8 mouse cellular contexts compared by ENCODE assay signal in genomic region chr7:98836646-98837045, GRCm38 (mm10). TPM values are rescaled to one million over a fixed set of nuclear protein-coding genes. Genes with fewer than 3 reads are reported as not detected.
DNase-seq lines count a peak whose midpoint lies in the region; ATAC-seq lines count a peak whose summit lies in the region.

No protein-coding gene starts in this region.

- H3K27me3 ChIP-seq in liver, embryonic 15.5 days = peaks cover 99% of the 10 kb centered on the region

- H3K4me3 ChIP-seq in liver, embryonic 15.5 days (replicated peaks) = no peak overlapping the region

- no peaks in the 10 kb centered on the region for H3K9me3 ChIP-seq in liver, embryonic 15.5 days (replicated peaks)

- peak overlapping the region; percentile 61 for H3K4me2 ChIP-seq in liver, embryonic 15.5 days

- intact Hi-C loops in gastrocnemius, postnatal 36 days (cut with DNase I) = loop anchor here (2.0 to 5.0 kb wide), 2 partner anchors 58 to 94 kb away; no protein-coding TSS in a partner anchor

- no peak overlapping the region for H3K27ac ChIP-seq in liver, embryonic 15.5 days (replicated peaks)

- H3K4me1 ChIP-seq in liver, embryonic 15.5 days (replicated peaks) = peaks cover 38% of the 10 kb centered on the region

- DNase-seq in ovary, postnatal 14 days (ENCODE audit: low spot score) = peak; percentile 67
- DNase-seq in ovary, postnatal 10 days (ENCODE audit: low spot score) = no peak
- peak; percentile 73 to 86 for DNase-seq in cerebellum, postnatal 14 days
- peak; percentile 78 to 84 for DNase-seq in gastrocnemius, postnatal 36 days
- peak; percentile 82 for DNase-seq in induced T-regulatory cell, adult 2 months (ENCODE audit: low read depth)
- DNase-seq in naive thymus-derived CD4-positive, alpha-beta T cell, adult 2 months (ENCODE audit: low read depth) = peak; percentile 76
- DNase-seq in thymus, postnatal 0 days (ENCODE audit: low spot score) = peak; percentile 64

- no peak overlapping the region for H3K9ac ChIP-seq in liver, embryonic 15.5 days

- ATAC-seq in liver, embryonic 15.5 days (ENCODE audit: insufficient read depth) = no peak

- no peaks in the 10 kb centered on the region for H3K36me3 ChIP-seq in liver, embryonic 15.5 days (replicated peaks)

- WGBS in liver, embryonic 15.5 days (ENCODE audit: insufficient replicate concordance) = under 1% methylated on average over 23 of the region's 23 CpGs

RNA-seq across cellular contexts. Expression of gene Wnt11, which starts 1.7 kb away (rescaled TPM):
- total RNA-seq in gastrocnemius, postnatal 36 days (2021) = 1 to 10 TPM; 5.4 to 8.2 TPM
- polyA plus RNA-seq in liver, embryonic 15.5 days (2015; fragmentation: Nextera tagmentation; extraction: Ambion mirVana) = 0.61 and 0.64 TPM in 2 replicates
- 0.49 and 1.0 TPM in 2 replicates for polyA plus RNA-seq in thymus, postnatal 0 days (2015; fragmentation: Nextera tagmentation; extraction: Ambion mirVana)
